31 mouse cellular contexts compared by ENCODE assay signal in the genomic region with DNA sequence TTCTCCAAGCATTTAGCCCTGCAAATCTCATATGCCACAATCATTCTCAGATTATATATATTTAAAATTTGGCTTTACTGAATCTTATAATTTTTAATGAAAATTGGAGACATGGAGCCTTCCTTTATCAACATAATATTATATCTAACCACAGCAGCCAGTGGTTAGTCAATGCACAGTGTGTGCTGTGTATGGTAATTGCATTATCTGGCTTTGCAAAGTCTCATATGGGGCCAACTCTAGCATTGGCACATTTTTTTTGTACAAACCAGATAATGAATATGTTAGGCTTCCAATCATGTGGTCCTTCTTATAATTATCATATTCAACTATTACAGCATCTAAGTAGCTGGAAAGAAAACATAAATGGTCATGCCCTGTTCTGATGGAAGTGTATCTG.
"Had no signal": no experiment of that assay in that cellular context is flagged by ENCODE, and none has a peak within 500 bp of the region (broad histone marks: within the 10 kb centered on the region; RNA-seq: fewer than 3 reads in every experiment).

No protein-coding gene starts in this region.

- H3K9me3 ChIP-seq: limb, embryonic 10.5 days; limb, embryonic 12.5 days; limb, embryonic 13.5 days; limb, embryonic 15.5 days; liver, embryonic 12.5 days; liver, embryonic 13.5 days; liver, embryonic 15.5 days; lung, embryonic 15.5 days; megakaryocyte, embryonic 14.5 days; midbrain, embryonic 10.5 days; midbrain, embryonic 12.5 days; midbrain, embryonic 13.5 days; midbrain, embryonic 15.5 days had no signal

- H3K27ac ChIP-seq: limb, embryonic 10.5 days; limb, embryonic 12.5 days; limb, embryonic 13.5 days; limb, embryonic 15.5 days; liver, embryonic 12.5 days; liver, embryonic 13.5 days; liver, embryonic 14.5 days; liver, embryonic 15.5 days; lung, embryonic 15.5 days; macrophage; midbrain, embryonic 10.5 days; midbrain, embryonic 12.5 days; midbrain, embryonic 13.5 days; midbrain, embryonic 15.5 days had no signal

- H3K27me3 ChIP-seq: limb, embryonic 12.5 days; limb, embryonic 13.5 days; limb, embryonic 15.5 days; liver, embryonic 12.5 days; liver, embryonic 13.5 days; liver, embryonic 15.5 days; lung, embryonic 15.5 days; megakaryocyte, embryonic 14.5 days; midbrain, embryonic 12.5 days; midbrain, embryonic 13.5 days; midbrain, embryonic 15.5 days had no signal

- H3K36me3 ChIP-seq: limb, embryonic 10.5 days; limb, embryonic 12.5 days; limb, embryonic 13.5 days; limb, embryonic 15.5 days; liver, embryonic 12.5 days; liver, embryonic 13.5 days; liver, embryonic 15.5 days; lung, embryonic 15.5 days; midbrain, embryonic 10.5 days; midbrain, embryonic 12.5 days; midbrain, embryonic 13.5 days; midbrain, embryonic 15.5 days had no signal

- H3K4me3 ChIP-seq: limb, embryonic 10.5 days; limb, embryonic 12.5 days; limb, embryonic 13.5 days; limb, embryonic 15.5 days; liver, embryonic 12.5 days; liver, embryonic 13.5 days; liver, embryonic 15.5 days; lung, embryonic 15.5 days; megakaryocyte, embryonic 14.5 days; midbrain, embryonic 10.5 days; midbrain, embryonic 12.5 days; midbrain, embryonic 13.5 days; midbrain, embryonic 15.5 days; myocyte had no signal

- DNase-seq: left cerebral cortex, postnatal 4 days; liver; liver, embryonic 13.5 days; liver, postnatal 0 days; lung, adult 18-20 months; lung, adult 2 months; lung, embryonic 14.5 days; lung, postnatal 10 days; lung, postnatal 14 days; lung, postnatal 36 days; lung, postnatal 4 days; midbrain, embryonic 14.5 days had no signal

- H3K9ac ChIP-seq: limb, embryonic 12.5 days; limb, embryonic 13.5 days; limb, embryonic 15.5 days; liver, embryonic 12.5 days; liver, embryonic 13.5 days; liver, embryonic 14.5 days; liver, embryonic 15.5 days; liver, postnatal 0 days; lung, embryonic 14.5 days; lung, embryonic 15.5 days; midbrain, embryonic 12.5 days; midbrain, embryonic 13.5 days; midbrain, embryonic 15.5 days had no signal

- H3K4me2 ChIP-seq: limb, embryonic 12.5 days; limb, embryonic 13.5 days; limb, embryonic 15.5 days; liver, embryonic 11.5 days; liver, embryonic 12.5 days; liver, embryonic 13.5 days; liver, embryonic 15.5 days; lung, embryonic 14.5 days; lung, embryonic 15.5 days; midbrain, embryonic 11.5 days; midbrain, embryonic 12.5 days; midbrain, embryonic 13.5 days; midbrain, embryonic 15.5 days had no signal

- ATAC-seq: liver, embryonic 12.5 days; liver, postnatal 0 days; lung, postnatal 0 days; midbrain, embryonic 13.5 days; midbrain, embryonic 15.5 days; midbrain, embryonic 16.5 days had no signal

- H3K4me1 ChIP-seq: limb, embryonic 10.5 days; limb, embryonic 12.5 days; limb, embryonic 13.5 days; limb, embryonic 15.5 days; liver, embryonic 12.5 days; liver, embryonic 13.5 days; liver, embryonic 15.5 days; lung, embryonic 15.5 days; midbrain, embryonic 10.5 days; midbrain, embryonic 12.5 days; midbrain, embryonic 13.5 days; midbrain, embryonic 15.5 days had no signal
